Mouse (Mus musculus): Measurements from ENCODE around the gene Tgm2. TPM values are rescaled to one million over a fixed set of nuclear protein-coding genes. Genes with fewer than 3 reads are reported as not detected.

The Tgm2 gene
- polyA plus RNA-seq, 1 experiment: not detected

- TF ChIP-seq POLR2A (IDR thresholded peaks at IDR 0.05; ENCODE audit: insufficient read depth, low read depth, low read length) (no peak), CTCF (IDR thresholded peaks at IDR 0.05; ENCODE audit: insufficient read depth, low read depth, low read length) (no peak)
- H3K27ac ChIP-seq (ENCODE audit: insufficient read depth, low read depth, low read length): no peak overlapping the region
- H3K4me1 ChIP-seq (ENCODE audit: control insufficient read depth, insufficient read depth, low read length): peaks cover 29% of the 10 kb centered on the region
- 41% methylated on average over 18 of the region's 18 CpGs for WGBS
- no peak overlapping the region for H3K4me3 ChIP-seq (ENCODE audit: insufficient read depth, low read depth, low read length)
Measured at GRCm38 (mm10) chr2:158179370-158180111, 33.3 kb upstream of the Tgm2 start.

GRCm38 (mm10) chr2:158178696-158179369 is 32.6 kb upstream of the Tgm2 start:
- no peak overlapping the region for H3K27ac ChIP-seq (ENCODE audit: insufficient read depth, low read depth, low read length)
- H3K4me3 ChIP-seq (ENCODE audit: insufficient read depth, low read depth, low read length): no peak overlapping the region
- 44% methylated on average over 19 of the region's 19 CpGs for WGBS
- TF ChIP-seq POLR2A (IDR thresholded peaks at IDR 0.05; ENCODE audit: insufficient read depth, low read depth, low read length) (no peak), CTCF (IDR thresholded peaks at IDR 0.05; ENCODE audit: insufficient read depth, low read depth, low read length) (no peak)
- H3K4me1 ChIP-seq (ENCODE audit: control insufficient read depth, insufficient read depth, low read length): peaks cover 29% of the 10 kb centered on the region

GRCm38 (mm10) chr2:158178139-158178538 is 31.9 kb upstream of the Tgm2 start:
- no peak overlapping the region for H3K27ac ChIP-seq (ENCODE audit: insufficient read depth, low read depth, low read length)
- peaks cover 26% of the 10 kb centered on the region for H3K4me1 ChIP-seq (ENCODE audit: control insufficient read depth, insufficient read depth, low read length)
- 91% methylated on average over 4 of the region's 4 CpGs for WGBS

GRCm38 (mm10) chr2:158177574-158177973 is 31.3 kb upstream of the Tgm2 start:
- H3K4me1 ChIP-seq (ENCODE audit: control insufficient read depth, insufficient read depth, low read length): peaks cover 26% of the 10 kb centered on the region
- no peak overlapping the region for H3K27ac ChIP-seq (ENCODE audit: insufficient read depth, low read depth, low read length)
- TF ChIP-seq CTCF (IDR thresholded peaks at IDR 0.05; ENCODE audit: insufficient read depth, low read depth, low read length) (no peak), POLR2A (IDR thresholded peaks at IDR 0.05; ENCODE audit: insufficient read depth, low read depth, low read length) (no peak)
- 48% methylated on average over 3 of the region's 3 CpGs for WGBS
- H3K4me3 ChIP-seq (ENCODE audit: insufficient read depth, low read depth, low read length): no peak overlapping the region

More at GRCm38 (mm10) chr2:158178139-158178538, 31.9 kb upstream of the Tgm2 start:
- H3K4me3 ChIP-seq (ENCODE audit: insufficient read depth, low read depth, low read length): no peak overlapping the region
- no peak for TF ChIP-seq POLR2A (IDR thresholded peaks at IDR 0.05; ENCODE audit: insufficient read depth, low read depth, low read length)
- no peak for TF ChIP-seq CTCF (IDR thresholded peaks at IDR 0.05; ENCODE audit: insufficient read depth, low read depth, low read length)

- Histone ChIP-seq H3K4me1 (ENCODE audit: control insufficient read depth, insufficient read depth, low read length) (peaks cover 23% of the 10 kb centered on the region), H3K27ac (ENCODE audit: insufficient read depth, low read depth, low read length) (no peak overlapping the region), H3K4me3 (ENCODE audit: insufficient read depth, low read depth, low read length) (no peak overlapping the region)
- TF ChIP-seq CTCF (IDR thresholded peaks at IDR 0.05; ENCODE audit: insufficient read depth, low read depth, low read length): no peak
- WGBS: 97% methylated on average over 9 of the region's 9 CpGs
Measured at GRCm38 (mm10) chr2:158176763-158177162, 30.5 kb upstream of the Tgm2 start.

- Histone ChIP-seq H3K4me3 (ENCODE audit: insufficient read depth, low read depth, low read length) (no peak overlapping the region), H3K27ac (ENCODE audit: insufficient read depth, low read depth, low read length) (no peak overlapping the region), H3K4me1 (ENCODE audit: control insufficient read depth, insufficient read depth, low read length) (peaks cover 20% of the 10 kb centered on the region; the same call in 1 of the 2 replicates)
- no peak for TF ChIP-seq POLR2A (IDR thresholded peaks at IDR 0.05; ENCODE audit: insufficient read depth, low read depth, low read length)
- no peak for TF ChIP-seq CTCF (IDR thresholded peaks at IDR 0.05; ENCODE audit: insufficient read depth, low read depth, low read length)
- 93% methylated on average over 3 of the region's 3 CpGs for whole genome bisulfite sequencing
Measured at GRCm38 (mm10) chr2:158175433-158175832, 29.2 kb upstream of the Tgm2 start.

- H3K4me1 ChIP-seq (ENCODE audit: control insufficient read depth, insufficient read depth, low read length): peaks cover 20% of the 10 kb centered on the region; the same call in 1 of the 2 replicates
- no peak overlapping the region for H3K27ac ChIP-seq (ENCODE audit: insufficient read depth, low read depth, low read length)
- 94% methylated on average over 15 of the region's 15 CpGs for WGBS
- H3K4me3 ChIP-seq (ENCODE audit: insufficient read depth, low read depth, low read length): no peak overlapping the region
- TF ChIP-seq POLR2A (IDR thresholded peaks at IDR 0.05; ENCODE audit: insufficient read depth, low read depth, low read length) (no peak), CTCF (IDR thresholded peaks at IDR 0.05; ENCODE audit: insufficient read depth, low read depth, low read length) (no peak)
Measured at GRCm38 (mm10) chr2:158174958-158175357, 28.7 kb upstream of the Tgm2 start.

GRCm38 (mm10) chr2:158174438-158174837 is 28.2 kb upstream of the Tgm2 start:
- Histone ChIP-seq H3K4me1 (ENCODE audit: control insufficient read depth, insufficient read depth, low read length) (peaks cover 16% of the 10 kb centered on the region; the same call in 1 of the 2 replicates), H3K4me3 (ENCODE audit: insufficient read depth, low read depth, low read length) (no peak overlapping the region), H3K27ac (ENCODE audit: insufficient read depth, low read depth, low read length) (no peak overlapping the region)
- TF ChIP-seq POLR2A (IDR thresholded peaks at IDR 0.05; ENCODE audit: insufficient read depth, low read depth, low read length) (no peak), CTCF (IDR thresholded peaks at IDR 0.05; ENCODE audit: insufficient read depth, low read depth, low read length) (no peak)
- WGBS: 89% methylated on average over 5 of the region's 5 CpGs

- 92% methylated on average over 2 of the region's 2 CpGs for WGBS
- no peak for TF ChIP-seq POLR2A (IDR thresholded peaks at IDR 0.05; ENCODE audit: insufficient read depth, low read depth, low read length)
- no peak for TF ChIP-seq CTCF (IDR thresholded peaks at IDR 0.05; ENCODE audit: insufficient read depth, low read depth, low read length)
- Histone ChIP-seq H3K27ac (ENCODE audit: insufficient read depth, low read depth, low read length) (no peak overlapping the region), H3K4me1 (ENCODE audit: control insufficient read depth, insufficient read depth, low read length) (no peaks in the 10 kb centered on the region; the same call in 1 of the 2 replicates), H3K4me3 (ENCODE audit: insufficient read depth, low read depth, low read length) (no peak overlapping the region)
Measured at GRCm38 (mm10) chr2:158170394-158170793, 24.2 kb upstream of the Tgm2 start.

Data from olfactory bulb, adult 2 months (tissue).